Mouse (Mus musculus) thymus, postnatal 36 days (tissue): ENCODE results near the gene Eral1.

ENCODE experiments used
- DNase-seq, 2 experiments: peaks; one replicate each; pipeline ENCODE4 v3.0.0; 2022; ENCODE audit warnings: mixed read lengths in 2 of 2

Eral1 gene

GRCm38 (mm10) chr11:78033931-78034617 lies 46.1 kb downstream of the Eral1 start:
- no peak for DNase-seq

- DNase-seq: no peak
Measured at GRCm38 (mm10) chr11:78032809-78033195, 47.4 kb downstream of the Eral1 start.

- DNase-seq: peak; percentile 93 to 94
Measured at GRCm38 (mm10) chr11:78031947-78032808, 48.0 kb downstream of the Eral1 start, which contains the start of gene Dhrs13. Dhrs13 (plus strand) TSS chr11:78032280.

- no peak for DNase-seq
Measured at GRCm38 (mm10) chr11:78031389-78031788, 48.8 kb downstream of the Eral1 start.

GRCm38 (mm10) chr11:78030600-78030999 lies 49.6 kb downstream of the Eral1 start:
- no peak for DNase-seq

GRCm38 (mm10) chr11:78029240-78029639 lies 50.9 kb downstream of the Eral1 start:
- DNase-seq: no peak

- DNase-seq: peak in 1 of 2 experiments; percentile 24
Measured at GRCm38 (mm10) chr11:78023607-78024006, 56.6 kb downstream of the Eral1 start.
